Mouse (Mus musculus) midbrain, embryonic 11.5 days (tissue): ENCODE data around the gene 9930021J03Rik. TPM values are rescaled to one million over a fixed set of nuclear protein-coding genes. Genes with fewer than 3 reads are reported as not detected.

Source experiments
- ATAC-seq: fragments of 200-750 bp; cut with Nextera tagmentation; 2 replicates; pipeline ENCODE4 v1.8.0; 2017; ENCODE audit warnings: moderate TSS enrichment, moderate library complexity; ENCODE audit not compliant: low FRiP score
- DNase-seq: peaks from one replicate; pipeline ENCODE4 v3.0.0; 2015; ENCODE audit warnings: low spot score; ENCODE audit errors: missing footprints
- H3K27ac ChIP-seq: fragments of 300-500 bp; sonication (generic); 2 replicates; pipeline ENCODE4 v1.5.1; 2014; ENCODE audit warnings: low read depth, low read length
- H3K27me3 ChIP-seq: fragments of 300-500 bp; sonication (generic); 2 replicates; pipeline ENCODE4 v1.6.1; 2014; ENCODE audit warnings: mild to moderate bottlenecking, low read length, moderate library complexity, mixed read lengths; ENCODE audit not compliant: control insufficient read depth, insufficient read depth
- H3K36me3 ChIP-seq: fragments of 300-500 bp; sonication (generic); 2 replicates; pipeline ENCODE4 v1.6.1; 2014; ENCODE audit warnings: mild to moderate bottlenecking, low read length, moderate library complexity, mixed read lengths; ENCODE audit not compliant: control insufficient read depth, insufficient read depth
- H3K4me1 ChIP-seq: fragments of 300-500 bp; sonication (generic); 2 replicates; pipeline ENCODE4 v1.6.1; 2014; ENCODE audit warnings: low read length; ENCODE audit not compliant: control insufficient read depth, insufficient read depth
- H3K4me2 ChIP-seq: fragments of 300-500 bp; sonication (generic); 2 replicates; pipeline ENCODE4 v1.6.1; 2014; ENCODE audit warnings: mild to moderate bottlenecking, moderate library complexity
- H3K4me3 ChIP-seq: fragments of 300-500 bp; sonication (generic); 2 replicates; pipeline ENCODE4 v1.5.1; 2014; ENCODE audit warnings: low read depth, low read length
- H3K9ac ChIP-seq: fragments of 300-500 bp; sonication (generic); 2 replicates; pipeline ENCODE4 v1.6.1; 2014; ENCODE audit warnings: low read length
- H3K9me3 ChIP-seq: fragments of 300-500 bp; sonication (generic); 2 replicates; pipeline ENCODE4 v1.6.1; 2016; ENCODE audit warnings: low read length; ENCODE audit not compliant: control insufficient read depth
- WGBS: fragments of 180-500 bp; shearing (Covaris S2); extraction: QIAGEN DNeasy Blood & Tissue Kit; methylation state at CpG from one replicate; pipeline ENCODE4 v1.1.7; 2014; 5-methylcytosine and 5-hydroxymethylcytosine counted together
- polyA plus RNA-seq: library from polyadenylated mRNA; unstranded; fragments of >200 nt; fragmentation: Nextera tagmentation; extraction: Ambion mirVana; gene quantifications from 2 replicates; pipeline ENCODE4 v1.2.1, GENCODE M21; 2014

The 9930021J03Rik gene
- polyA plus RNA-seq, 1 experiment from 2014 or later: 7.7 TPM

- DNase-seq (no peak), ATAC-seq (no peak)
- Histone ChIP-seq H3K27ac (no peak overlapping the region), H3K27me3 (no peaks in the 10 kb centered on the region), H3K4me2 (no peak overlapping the region), H3K36me3 (no peaks in the 10 kb centered on the region), H3K4me3 (no peak overlapping the region), H3K9ac (no peak overlapping the region), H3K9me3 (no peaks in the 10 kb centered on the region), H3K4me1 (no peaks in the 10 kb centered on the region)
Measured at GRCm38 (mm10) chr19:29820966-29821365, 15.2 kb upstream of the 9930021J03Rik start.

GRCm38 (mm10) chr19:29812581-29813460 is 7.0 kb upstream of the 9930021J03Rik start, which contains the start of gene Ranbp6:
Gene Ranbp6 (minus strand): TSS chr19:29812974.
- Histone ChIP-seq H3K27ac (no peak within 1 kb of the TSS), H3K9me3 (no peaks in the 10 kb centered on the region), H3K9ac (peak within 1 kb of the TSS; percentile 69), H3K36me3 (peaks cover 6% of the 10 kb centered on the region; the same call in 1 of the 2 replicates), H3K4me1 (peaks cover 10% of the 10 kb centered on the region), H3K4me3 (peak within 1 kb of the TSS; percentile 64), H3K4me2 (peak within 1 kb of the TSS; percentile 69), H3K27me3 (no peaks in the 10 kb centered on the region)
- ATAC-seq: peak; percentile 97
- peak; percentile 99 for DNase-seq
- WGBS: under 1% methylated on average over 47 of the region's 47 CpGs

DNA sequence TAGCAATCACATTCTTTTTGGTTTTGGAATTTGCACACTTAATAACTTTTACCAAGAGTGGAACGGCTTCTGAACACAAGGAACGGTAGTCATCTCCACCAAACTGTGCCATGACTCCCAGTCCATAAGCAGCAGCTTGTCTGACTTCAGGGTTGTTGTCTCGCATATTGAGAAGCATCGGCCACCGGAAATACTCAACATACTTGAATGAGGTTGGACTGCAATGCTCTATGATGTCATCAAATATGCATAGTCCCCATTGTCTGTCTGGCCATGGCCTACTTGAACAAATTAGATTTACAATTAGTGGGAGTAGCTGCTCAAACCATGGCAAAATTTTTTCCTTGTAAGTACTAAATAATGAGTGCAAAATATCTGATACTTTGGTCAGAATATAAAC is 4.2 kb upstream of the 9930021J03Rik start:
- Histone ChIP-seq H3K4me2 (no peak overlapping the region), H3K4me1 (peaks cover 10% of the 10 kb centered on the region), H3K27ac (no peak overlapping the region), H3K4me3 (no peak overlapping the region), H3K27me3 (no peaks in the 10 kb centered on the region), H3K9me3 (no peaks in the 10 kb centered on the region), H3K36me3 (peaks cover 6% of the 10 kb centered on the region; the same call in 1 of the 2 replicates), H3K9ac (no peak overlapping the region)
- DNase-seq: no peak
- WGBS: 89% methylated on average over 5 of the region's 5 CpGs
- ATAC-seq: no peak

DNA sequence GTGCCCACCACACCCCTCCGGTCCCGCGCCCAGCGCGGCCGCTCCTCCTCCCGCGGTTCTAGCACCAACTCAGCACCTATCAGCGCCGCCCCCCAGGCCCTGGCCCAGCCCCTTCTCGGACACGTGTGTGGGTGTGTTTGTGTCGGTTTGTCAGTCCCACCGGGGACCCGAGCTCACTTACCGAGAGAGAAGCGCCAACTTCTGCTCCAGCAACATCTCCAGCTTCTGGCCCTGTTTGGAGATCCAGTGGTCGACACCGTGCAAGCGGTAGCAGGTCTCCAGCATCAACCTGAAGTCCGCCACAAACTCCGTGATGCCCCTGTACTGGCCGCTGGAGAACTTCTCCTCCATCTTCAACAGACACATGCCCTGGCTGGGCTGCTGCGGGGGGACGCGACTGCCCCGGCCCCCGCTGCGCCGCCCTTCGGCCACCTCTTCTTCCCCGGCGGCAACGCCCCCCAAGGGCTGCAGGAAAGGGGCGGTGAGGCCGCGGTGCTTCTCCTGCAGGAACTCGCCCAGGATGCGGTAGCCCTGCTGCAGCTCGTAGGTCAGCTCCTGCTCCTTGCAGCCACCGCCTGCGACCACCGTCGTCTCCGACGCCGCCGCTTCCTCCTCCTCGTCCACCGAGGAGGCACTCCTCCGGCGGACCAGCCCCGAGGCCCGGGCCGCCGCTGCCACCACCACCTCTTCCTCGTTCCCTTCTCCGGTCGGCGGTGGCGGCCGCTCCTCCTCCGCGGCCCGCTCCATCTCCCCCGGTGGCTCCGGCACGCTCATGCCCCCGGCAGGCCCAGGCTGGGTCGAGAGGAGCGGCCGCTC is 480 bp downstream of the 9930021J03Rik start:
- Histone ChIP-seq H3K36me3 (peaks cover 2% of the 10 kb centered on the region; the same call in 1 of the 2 replicates), H3K4me2 (peak overlapping the region; percentile 86), H3K4me3 (peak overlapping the region; percentile 93), H3K27ac (peak overlapping the region; percentile 91), H3K27me3 (no peaks in the 10 kb centered on the region), H3K4me1 (peaks cover 10% of the 10 kb centered on the region), H3K9me3 (no peaks in the 10 kb centered on the region), H3K9ac (peak overlapping the region; percentile 91)
- WGBS: under 1% methylated on average over 61 of the region's 72 CpGs
- ATAC-seq (peak; percentile 41), DNase-seq (peak; percentile 95)

GRCm38 (mm10) chr19:29803946-29804345 is 1.8 kb downstream of the 9930021J03Rik start:
- Histone ChIP-seq H3K9me3 (no peaks in the 10 kb centered on the region), H3K9ac (no peak overlapping the region), H3K27me3 (no peaks in the 10 kb centered on the region), H3K4me3 (peak overlapping the region; percentile 23), H3K36me3 (no peaks in the 10 kb centered on the region), H3K27ac (no peak overlapping the region), H3K4me1 (peaks cover 8% of the 10 kb centered on the region), H3K4me2 (peak overlapping the region; percentile 86)
- DNase-seq (no peak), ATAC-seq (no peak)
- WGBS: 69% methylated on average over 3 of the region's 3 CpGs

GRCm38 (mm10) chr19:29797371-29797770 is 8.4 kb downstream of the 9930021J03Rik start:
- no peak for DNase-seq
- Histone ChIP-seq H3K9ac (no peak overlapping the region), H3K4me3 (no peak overlapping the region), H3K27ac (no peak overlapping the region), H3K36me3 (no peaks in the 10 kb centered on the region), H3K27me3 (no peaks in the 10 kb centered on the region), H3K4me2 (no peak overlapping the region), H3K9me3 (no peaks in the 10 kb centered on the region), H3K4me1 (peaks cover 2% of the 10 kb centered on the region; the same call in 1 of the 2 replicates)
- no peak for ATAC-seq
- 92% methylated on average over 3 of the region's 3 CpGs for WGBS

- Histone ChIP-seq H3K9ac (no peak overlapping the region), H3K9me3 (no peaks in the 10 kb centered on the region), H3K27me3 (no peaks in the 10 kb centered on the region), H3K4me1 (no peaks in the 10 kb centered on the region), H3K4me2 (no peak overlapping the region), H3K27ac (no peak overlapping the region), H3K4me3 (no peak overlapping the region), H3K36me3 (no peaks in the 10 kb centered on the region)
- ATAC-seq (no peak), DNase-seq (no peak)
Measured at GRCm38 (mm10) chr19:29787997-29788396, 17.8 kb downstream of the 9930021J03Rik start.

DNA sequence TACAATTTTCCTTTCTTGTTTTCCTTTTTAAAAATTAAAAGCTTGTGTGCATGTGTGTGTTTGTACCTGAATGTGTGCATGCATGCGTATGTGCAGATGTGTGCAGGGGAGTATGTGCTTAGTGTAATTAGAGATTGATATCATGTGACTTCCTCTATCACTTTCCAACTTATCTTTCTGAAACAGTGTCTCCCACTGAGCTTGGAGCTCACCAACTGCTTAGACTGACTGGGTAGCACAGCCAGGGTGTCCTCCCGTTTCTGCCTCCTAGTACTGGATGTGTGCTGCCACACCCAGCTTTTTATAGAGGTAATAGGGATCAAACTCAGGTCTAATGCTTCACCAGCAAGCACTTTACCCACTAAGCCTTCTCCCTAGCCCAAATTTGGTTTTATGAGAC is 22.9 kb downstream of the 9930021J03Rik start:
- no peak overlapping the region for H3K27ac ChIP-seq
- H3K27me3 ChIP-seq: no peaks in the 10 kb centered on the region
- ATAC-seq (no peak), DNase-seq (no peak)
- H3K9me3 ChIP-seq: no peaks in the 10 kb centered on the region
- WGBS: 95% methylated on average over 2 of the region's 2 CpGs
- no peak overlapping the region for H3K4me2 ChIP-seq
- H3K4me3 ChIP-seq: no peak overlapping the region
- H3K9ac ChIP-seq: no peak overlapping the region
- no peaks in the 10 kb centered on the region for H3K36me3 ChIP-seq
- no peaks in the 10 kb centered on the region for H3K4me1 ChIP-seq

DNA sequence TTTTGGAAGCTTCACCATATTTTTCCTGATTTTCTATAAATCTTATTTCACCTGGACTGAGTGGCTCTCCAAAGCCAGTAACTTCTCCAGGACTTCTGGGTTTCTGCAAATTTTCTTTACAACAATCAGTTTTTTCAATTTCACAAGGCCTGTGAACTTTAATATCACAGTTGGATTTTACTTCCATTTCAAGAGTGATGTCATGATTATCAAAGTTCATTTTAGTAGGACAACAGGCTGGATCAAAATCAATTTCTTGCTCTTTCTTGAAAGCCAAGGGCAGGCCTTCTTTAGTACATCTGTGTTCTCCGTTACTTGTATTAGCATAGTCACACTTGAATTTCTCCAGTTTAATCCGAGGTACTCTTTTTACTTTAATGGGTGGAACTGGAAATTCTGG is 51.9 kb downstream of the 9930021J03Rik start:
- WGBS: 91% methylated on average over 2 of the region's 2 CpGs
- DNase-seq (no peak), ATAC-seq (no peak)
- no peak overlapping the region for H3K9ac ChIP-seq
- no peaks in the 10 kb centered on the region for H3K36me3 ChIP-seq
- no peak overlapping the region for H3K4me3 ChIP-seq
- no peaks in the 10 kb centered on the region for H3K4me1 ChIP-seq
- H3K4me2 ChIP-seq: no peak overlapping the region
- H3K27ac ChIP-seq: no peak overlapping the region
- no peaks in the 10 kb centered on the region for H3K27me3 ChIP-seq
- H3K9me3 ChIP-seq: no peaks in the 10 kb centered on the region
